Mouse (Mus musculus) liver, adult (tissue): Measurements from ENCODE around the gene Tns3.

ENCODE experiments used
- GATA4 ChIP-seq: IDR thresholded peaks from 2 replicates; pipeline ENCODE4 v1.6.1; 2014; ENCODE audit warnings: mild to moderate bottlenecking, low read length; ENCODE audit not compliant: insufficient replicate concordance

Tns3 gene

GRCm38 (mm10) chr11:8686501-8686900 lies 22.2 kb upstream of the Tns3 start:
- no peak for TF ChIP-seq GATA4

GRCm38 (mm10) chr11:8686061-8686460 lies 21.7 kb upstream of the Tns3 start:
- TF ChIP-seq GATA4 = no peak

GRCm38 (mm10) chr11:8685195-8685594 lies 20.9 kb upstream of the Tns3 start:
- no peak for TF ChIP-seq GATA4

GRCm38 (mm10) chr11:8684262-8684661 lies 19.9 kb upstream of the Tns3 start:
- TF ChIP-seq GATA4 = no peak

GRCm38 (mm10) chr11:8681356-8681755 lies 17.0 kb upstream of the Tns3 start:
- no peak for TF ChIP-seq GATA4

GRCm38 (mm10) chr11:8680650-8681049 lies 16.3 kb upstream of the Tns3 start:
- TF ChIP-seq GATA4 = no peak

- no peak for TF ChIP-seq GATA4
Observed at GRCm38 (mm10) chr11:8679221-8679620, 14.9 kb upstream of the Tns3 start.

- no peak for TF ChIP-seq GATA4
Observed at GRCm38 (mm10) chr11:8678260-8678995, 14.1 kb upstream of the Tns3 start.

GRCm38 (mm10) chr11:8675701-8676474 lies 11.6 kb upstream of the Tns3 start:
- TF ChIP-seq GATA4 = no peak

GRCm38 (mm10) chr11:8674549-8675149 lies 10.3 kb upstream of the Tns3 start:
- no peak for TF ChIP-seq GATA4

GRCm38 (mm10) chr11:8671698-8672097 lies 7.4 kb upstream of the Tns3 start:
- no peak for TF ChIP-seq GATA4

GRCm38 (mm10) chr11:8669138-8669537 lies 4.8 kb upstream of the Tns3 start:
- TF ChIP-seq GATA4 = no peak

- no peak for TF ChIP-seq GATA4
Observed at GRCm38 (mm10) chr11:8664797-8665196, 462 bp upstream of the Tns3 start.

GRCm38 (mm10) chr11:8663444-8664392 lies 617 bp downstream of the Tns3 start:
- TF ChIP-seq GATA4 = peak; percentile 75; the same call in 1 of the 2 replicates
